Comparison of ENCODE assay signal across 8 mouse cellular contexts in genomic region chr2:172934891-172935740, GRCm38 (mm10). TPM values are rescaled to one million over a fixed set of nuclear protein-coding genes. Genes with fewer than 3 reads are reported as not detected.
A peak's percentile ranks its signal among the peaks of the same experiment; 100 is the strongest.
DNase-seq lines count a peak whose midpoint lies in the region; ATAC-seq lines count a peak whose summit lies in the region.

No protein-coding gene starts in this region.

- no peaks in the 10 kb centered on the region for H3K9me3 ChIP-seq in hindbrain, embryonic 12.5 days (replicated peaks)
- H3K9me3 ChIP-seq in midbrain, embryonic 12.5 days: no peaks in the 10 kb centered on the region

- H3K9ac ChIP-seq in hindbrain, embryonic 12.5 days: no peak overlapping the region
- H3K9ac ChIP-seq in midbrain, embryonic 12.5 days (replicated peaks): peak overlapping the region; percentile 37; the same call in 1 of the 2 replicates

- peak overlapping the region; percentile 4; the same call in 1 of the 2 replicates for H3K4me3 ChIP-seq in hindbrain, embryonic 12.5 days
- peak overlapping the region; percentile 17 for H3K4me3 ChIP-seq in midbrain, embryonic 12.5 days

- H3K27ac ChIP-seq in hindbrain, embryonic 12.5 days: peak overlapping the region; percentile 55; the same call in 1 of the 2 replicates
- H3K27ac ChIP-seq in midbrain, embryonic 12.5 days (replicated peaks): peak overlapping the region; percentile 70

- peak; percentile 21; the same call in 1 of the 2 replicates for ATAC-seq in hindbrain, embryonic 12.5 days (ENCODE audit: low FRiP score)
- ATAC-seq in midbrain, embryonic 12.5 days (ENCODE audit: low FRiP score, low read depth): peak; percentile 42

- H3K4me1 ChIP-seq in hindbrain, embryonic 12.5 days: peaks cover 73% of the 10 kb centered on the region
- H3K4me1 ChIP-seq in midbrain, embryonic 12.5 days: peaks cover 80% of the 10 kb centered on the region

- DNase-seq in adrenal gland, adult 2 months: peak; percentile 62
- no peak for DNase-seq in adrenal gland, postnatal 4 days (ENCODE audit: low spot score in 2 of 2)
- peak; percentile 20 for DNase-seq in adrenal gland, postnatal 25 days
- no peak for DNase-seq in layer of hippocampus, postnatal 25 days (ENCODE audit: extremely low spot score in 1 of 2, low spot score in 1 of 2)
- no peak for DNase-seq in right cerebral cortex, postnatal 36 days (ENCODE audit: low spot score in 2 of 2)
- no peak for DNase-seq in left cerebral cortex, postnatal 10 days (ENCODE audit: extremely low spot score in 1 of 2, low spot score in 2 of 2)

- H3K36me3 ChIP-seq in hindbrain, embryonic 12.5 days: no peaks in the 10 kb centered on the region
- H3K36me3 ChIP-seq in midbrain, embryonic 12.5 days: no peaks in the 10 kb centered on the region

- peak overlapping the region; percentile 50 for H3K4me2 ChIP-seq in hindbrain, embryonic 12.5 days (replicated peaks)
- H3K4me2 ChIP-seq in midbrain, embryonic 12.5 days (replicated peaks): peak overlapping the region; percentile 54

- 2% methylated on average over 30 of the region's 30 CpGs for WGBS in hindbrain, embryonic 12.5 days
- WGBS in midbrain, embryonic 12.5 days: 2% methylated on average over 30 of the region's 30 CpGs

- peaks cover 76% of the 10 kb centered on the region for H3K27me3 ChIP-seq in hindbrain, embryonic 12.5 days
- peaks cover 90% of the 10 kb centered on the region for H3K27me3 ChIP-seq in midbrain, embryonic 12.5 days

- intact Hi-C loops in left cerebral cortex, postnatal 10 days (cut with DNase I): no loop called here

RNA-seq across cellular contexts. Expression of gene Bmp7, which starts 5.0 kb away (rescaled TPM):
- total RNA-seq in adrenal gland, adult 2 months (2021): 10 to 100 TPM; 28.9 to 75.7 TPM
- polyA plus RNA-seq in adrenal gland, adult 2 months (2012; rRNA removed): 90.8 and 96.8 TPM in 2 replicates
- total RNA-seq in adrenal gland, postnatal 4 days (2021): 10 to 100 TPM in 1 of 2 experiments, 1 to 10 TPM in 1; 9.9 to 14.9 TPM
- total RNA-seq in adrenal gland, postnatal 25 days (2021): 23.6 and 27.4 TPM in 2 replicates
- polyA plus RNA-seq in hindbrain, embryonic 12.5 days (2016; fragmentation: Nextera tagmentation; extraction: Ambion mirVana): 18.3 and 19.0 TPM in 2 replicates
- 16.8 and 17.5 TPM in 2 replicates for polyA plus RNA-seq in midbrain, embryonic 12.5 days (2016; fragmentation: Nextera tagmentation; extraction: Ambion mirVana)
- 1 to 10 TPM; 4.2 to 4.4 TPM for total RNA-seq in layer of hippocampus, postnatal 25 days (2021)
- total RNA-seq in left cerebral cortex, postnatal 10 days (2021): 10 to 100 TPM; 10.3 to 10.7 TPM

RNA-seq across cellular contexts. Expression of gene Spo11, which starts 42.4 kb away (rescaled TPM):
- total RNA-seq in adrenal gland, adult 2 months (2021): not detected
- polyA plus RNA-seq in adrenal gland, adult 2 months (2012; rRNA removed): not detected in 2 replicates
- not detected for total RNA-seq in adrenal gland, postnatal 4 days (2021)
- total RNA-seq in adrenal gland, postnatal 25 days (2021): not detected in 2 replicates
- 0.50 and 0.93 TPM in 2 replicates for polyA plus RNA-seq in hindbrain, embryonic 12.5 days (2016; fragmentation: Nextera tagmentation; extraction: Ambion mirVana)
- polyA plus RNA-seq in midbrain, embryonic 12.5 days (2016; fragmentation: Nextera tagmentation; extraction: Ambion mirVana): 0.59 and 0.82 TPM in 2 replicates
- not detected for total RNA-seq in layer of hippocampus, postnatal 25 days (2021)
- total RNA-seq in left cerebral cortex, postnatal 10 days (2021): under 1 TPM; 0.39 to 0.49 TPM

Comparison
In these comparisons a context has a peak if more than half of its experiments do, and no peak if none do; other contexts are left out.
1. DNase-seq: peak in adrenal gland, adult 2 months (single experiment) and adrenal gland, postnatal 25 days (single experiment); none in adrenal gland, postnatal 4 days (0 of 2), layer of hippocampus, postnatal 25 days (0 of 2), right cerebral cortex, postnatal 36 days (0 of 2) and left cerebral cortex, postnatal 10 days (0 of 2).